Mouse (Mus musculus) midbrain, postnatal 0 days (tissue): ENCODE measurements around the gene Neurod6. TPM values are rescaled to one million over a fixed set of nuclear protein-coding genes. Genes with fewer than 3 reads are reported as not detected.

Experiments used
- ATAC-seq: fragments of 200-750 bp; cut with Nextera tagmentation; 2 replicates; pipeline ENCODE4 v1.8.0; 2017; ENCODE audit warnings: moderate number of reproducible peaks, mild to moderate bottlenecking, moderate TSS enrichment, moderate library complexity; ENCODE audit not compliant: low FRiP score
- DNase-seq: peaks from one replicate; pipeline ENCODE4 v3.0.0-alpha.2; 2015; ENCODE audit warnings: low spot score
- H3K27ac ChIP-seq: fragments of 300-500 bp; sonication (generic); 2 replicates; pipeline ENCODE4 v1.5.1; 2014; ENCODE audit warnings: low read depth, mild to moderate bottlenecking, low read length, mixed read lengths
- H3K27me3 ChIP-seq: fragments of 300-500 bp; sonication (generic); 2 replicates; pipeline ENCODE4 v1.6.1; 2014; ENCODE audit warnings: low read length, control low read depth, mixed read lengths; ENCODE audit not compliant: insufficient read depth
- H3K36me3 ChIP-seq: fragments of 300-500 bp; sonication (generic); 2 replicates; pipeline ENCODE4 v1.6.1; 2014; ENCODE audit warnings: low read length, control low read depth, mixed read lengths; ENCODE audit not compliant: insufficient read depth
- H3K4me1 ChIP-seq: fragments of 300-500 bp; sonication (generic); 2 replicates; pipeline ENCODE4 v1.6.1; 2014; ENCODE audit warnings: mild to moderate bottlenecking, control low read depth, antibody characterized with exemption, low read length, mixed read lengths; ENCODE audit not compliant: insufficient read depth
- H3K4me2 ChIP-seq: fragments of 300-500 bp; sonication (generic); 2 replicates; pipeline ENCODE4 v1.6.1; 2014; ENCODE audit warnings: low read depth, mild to moderate bottlenecking, low read length, mixed read lengths; ENCODE audit not compliant: poor library complexity, severe bottlenecking
- H3K4me3 ChIP-seq: fragments of 300-500 bp; sonication (generic); 2 replicates; pipeline ENCODE4 v1.5.1; 2014; ENCODE audit warnings: low read depth, mild to moderate bottlenecking, low read length, moderate library complexity
- H3K9ac ChIP-seq: fragments of 300-500 bp; sonication (generic); replicated peaks from 2 replicates; pipeline ENCODE4 v1.6.1; 2014; ENCODE audit warnings: mild to moderate bottlenecking, low read length, moderate library complexity, mixed read lengths; ENCODE audit not compliant: poor library complexity, severe bottlenecking
- H3K9me3 ChIP-seq: fragments of 300-500 bp; sonication (generic); 2 replicates; pipeline ENCODE4 v1.6.1; 2016; ENCODE audit warnings: low read length, control low read depth
- CTCF ChIP-seq: IDR thresholded peaks from 2 replicates; pipeline ENCODE4 v1.5.1; 2016; ENCODE audit warnings: antibody characterized with exemption, mild to moderate bottlenecking
- WGBS: fragments of 180-500 bp; shearing (Covaris S2); extraction: QIAGEN DNeasy Blood & Tissue Kit; methylation state at CpG from one replicate; pipeline ENCODE4 v1.1.7; 2014; 5-methylcytosine and 5-hydroxymethylcytosine counted together
- polyA plus RNA-seq: library from polyadenylated mRNA; unstranded; fragments of >200 nt; fragmentation: Nextera tagmentation; extraction: Ambion mirVana; gene quantifications from 2 replicates; pipeline ENCODE4 v1.2.1, GENCODE M21; 2015
- total RNA-seq: library from RNA; depleted of rRNA; stranded (reverse); fragments of >200 nt; gene quantifications from 2 replicates; pipeline ENCODE4 v1.2.3, GENCODE M21; 2014

Neurod6 gene
- total and polyA plus RNA-seq, 2 experiments from 2014 or later, result 10.0 to 10.1 TPM

DNA sequence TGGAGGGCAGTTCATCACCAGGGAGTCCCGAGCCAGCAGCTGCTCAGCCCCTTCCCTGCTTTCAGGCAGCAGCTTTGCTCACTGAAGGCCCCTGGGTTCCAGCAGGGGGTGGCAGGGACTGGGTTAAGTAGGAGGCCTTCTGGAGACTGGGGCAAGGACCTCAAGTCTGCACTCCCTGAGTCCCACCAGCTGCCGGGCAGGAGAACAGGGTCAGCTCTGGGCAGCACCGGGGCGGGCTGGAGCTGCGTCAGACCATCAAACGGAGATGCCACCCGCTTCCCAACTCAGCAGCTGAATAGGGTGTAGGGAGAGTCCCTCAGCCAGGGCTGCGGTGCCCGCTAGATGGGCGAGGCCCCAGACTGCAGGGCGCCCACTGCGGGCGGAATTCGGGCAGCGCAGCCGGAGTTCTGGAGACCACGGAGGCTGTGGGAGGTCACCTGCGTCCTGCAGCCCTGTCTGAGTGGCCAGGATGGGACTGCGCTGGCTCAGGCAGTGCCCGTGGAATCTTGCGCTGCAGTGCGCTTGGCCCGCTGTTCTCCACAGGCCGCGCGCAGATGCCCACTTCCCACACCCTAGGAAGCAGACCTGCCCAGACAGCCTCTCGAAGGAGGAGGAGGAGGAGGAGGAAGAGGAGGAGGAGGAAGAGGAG, 4.3 kb downstream of the Neurod6 start:
- Histone ChIP-seq H3K36me3 (no peaks in the 10 kb centered on the region), H3K4me2 (peak overlapping the region; percentile 53), H3K27me3 (no peaks in the 10 kb centered on the region), H3K27ac (no peak overlapping the region), H3K4me3 (peak overlapping the region; percentile 30), H3K4me1 (no peaks in the 10 kb centered on the region; the same call in 1 of the 2 replicates), H3K9me3 (no peaks in the 10 kb centered on the region), H3K9ac (no peak overlapping the region)
- ATAC-seq, result peak; percentile 69
- peak; percentile 44 for DNase-seq
- 8% methylated on average over 27 of the region's 27 CpGs for WGBS
- TF ChIP-seq CTCF, result peak; percentile 55

DNA sequence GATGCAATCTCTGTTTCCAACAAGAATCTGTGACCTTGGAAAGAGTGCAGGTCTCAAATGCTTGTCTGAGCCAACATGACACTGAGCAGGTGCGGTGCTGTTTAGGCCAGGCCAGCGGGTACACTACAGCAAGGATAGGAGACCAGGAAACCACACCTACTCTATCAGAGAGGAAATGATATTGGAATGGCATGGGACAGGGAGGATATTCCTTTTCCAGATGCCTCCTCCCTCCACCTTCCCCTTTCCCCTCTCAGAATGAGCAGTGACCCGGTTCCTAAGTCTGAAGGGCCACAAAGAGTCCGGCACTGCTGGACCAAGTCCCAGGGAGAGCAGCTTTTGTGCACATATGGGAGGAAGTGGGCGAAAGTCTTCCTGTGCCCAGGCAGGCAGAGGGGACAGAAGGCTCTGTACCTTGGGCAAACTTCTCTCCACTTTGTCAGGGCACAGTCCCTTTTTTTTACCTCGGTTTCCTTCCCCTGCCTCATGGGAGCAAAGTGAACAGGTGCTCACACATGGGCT, 4.9 kb downstream of the Neurod6 start:
- no peak for ATAC-seq
- no peak for DNase-seq
- no peaks in the 10 kb centered on the region for H3K9me3 ChIP-seq
- no peaks in the 10 kb centered on the region; the same call in 1 of the 2 replicates for H3K4me1 ChIP-seq
- no peak overlapping the region for H3K4me3 ChIP-seq
- peak overlapping the region; percentile 53 for H3K4me2 ChIP-seq
- no peak overlapping the region for H3K9ac ChIP-seq
- WGBS, result 69% methylated on average over 6 of the region's 6 CpGs
- TF ChIP-seq CTCF, result no peak
- H3K27ac ChIP-seq, result no peak overlapping the region
- H3K36me3 ChIP-seq, result no peaks in the 10 kb centered on the region
- no peaks in the 10 kb centered on the region for H3K27me3 ChIP-seq

DNA sequence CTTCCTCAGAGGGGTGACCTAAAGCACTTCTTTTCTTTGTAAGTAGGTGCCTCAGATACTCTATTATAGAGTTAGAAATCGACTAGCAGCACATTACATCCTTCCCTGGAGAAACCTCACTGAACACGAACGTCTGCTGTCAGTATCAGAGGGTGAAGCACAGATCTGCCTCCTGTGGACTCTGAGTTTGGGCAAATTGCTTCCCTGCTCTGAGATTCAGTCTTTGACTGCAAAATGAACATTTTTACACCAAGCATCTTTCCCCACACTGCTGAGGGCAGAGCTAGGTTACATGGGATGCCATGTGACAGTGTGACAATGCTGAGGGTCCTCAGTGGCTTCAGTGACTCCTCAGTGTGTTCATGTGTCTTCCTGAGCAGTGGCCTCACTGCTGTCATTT, 13.3 kb downstream of the Neurod6 start:
- Histone ChIP-seq H3K36me3 (no peaks in the 10 kb centered on the region), H3K9ac (no peak overlapping the region), H3K4me3 (no peak overlapping the region), H3K27ac (no peak overlapping the region), H3K27me3 (no peaks in the 10 kb centered on the region), H3K4me1 (no peaks in the 10 kb centered on the region), H3K4me2 (no peak overlapping the region), H3K9me3 (no peaks in the 10 kb centered on the region)
- TF ChIP-seq CTCF, result no peak
- 64% methylated on average over 3 of the region's 3 CpGs for WGBS
- ATAC-seq, result no peak
- no peak for DNase-seq

DNA sequence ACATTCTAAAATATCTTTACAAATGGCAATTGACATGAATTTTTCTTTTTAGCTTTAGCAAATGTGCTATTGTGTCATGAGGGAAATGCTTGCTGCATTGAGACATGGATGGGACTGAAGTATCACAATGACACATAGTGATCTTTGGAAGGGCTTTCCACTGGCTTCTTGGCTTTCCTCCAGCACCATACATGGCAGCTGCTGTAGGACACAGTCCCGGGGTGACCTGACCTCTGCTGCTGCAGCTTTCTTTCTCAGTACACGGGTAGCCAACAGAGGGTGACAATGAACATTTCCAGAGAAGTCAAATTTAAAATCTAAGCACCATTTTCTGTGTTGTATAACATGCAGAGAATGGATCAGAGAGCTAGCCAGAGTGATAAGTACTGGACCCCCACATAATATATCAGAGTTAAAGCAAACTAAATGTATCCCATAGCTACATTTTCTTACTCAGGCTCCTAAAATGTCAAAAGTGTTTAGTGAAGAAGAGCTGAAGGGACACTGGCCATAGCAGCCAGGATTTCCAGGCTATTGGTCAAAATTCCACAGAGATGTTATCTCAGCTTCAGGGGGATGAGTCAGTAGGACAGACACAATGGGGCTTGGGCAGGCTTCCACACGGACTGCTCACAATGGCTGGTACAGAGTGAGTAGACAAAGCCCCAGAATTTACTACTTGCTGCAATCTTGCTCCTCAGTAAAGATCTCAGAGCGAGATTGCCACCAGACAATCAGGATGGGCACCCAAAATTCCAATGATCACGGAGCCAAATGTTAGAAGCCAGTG, 19.7 kb downstream of the Neurod6 start:
- Histone ChIP-seq H3K4me3 (no peak overlapping the region), H3K9ac (no peak overlapping the region), H3K36me3 (no peaks in the 10 kb centered on the region), H3K27ac (no peak overlapping the region), H3K4me2 (no peak overlapping the region), H3K27me3 (no peaks in the 10 kb centered on the region), H3K9me3 (no peaks in the 10 kb centered on the region), H3K4me1 (no peaks in the 10 kb centered on the region)
- TF ChIP-seq CTCF, result no peak
- 70% methylated on average over 5 of the region's 5 CpGs for WGBS
- no peak for ATAC-seq
- DNase-seq, result peak; percentile 66

DNA sequence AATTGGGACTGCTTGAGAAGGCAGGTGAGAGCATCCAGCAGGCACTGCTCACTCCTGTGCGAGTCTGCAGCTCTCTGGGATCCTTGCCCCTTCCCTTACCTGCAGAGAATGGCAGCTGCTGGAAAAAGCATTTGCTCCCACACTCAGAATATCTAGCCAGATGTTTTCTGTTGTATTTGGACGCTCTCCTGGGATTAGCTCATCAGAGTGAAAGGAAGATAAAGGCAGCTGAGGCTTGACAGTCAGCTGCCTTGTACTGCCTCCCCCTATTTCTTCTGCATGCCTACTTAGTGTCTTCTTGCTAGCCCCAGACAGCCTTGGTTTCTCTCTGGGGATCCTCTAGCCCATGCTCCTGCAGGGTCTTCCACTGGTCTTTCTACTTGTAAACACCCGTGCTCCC, 31.1 kb downstream of the Neurod6 start:
- DNase-seq (no peak), ATAC-seq (no peak)
- WGBS, result 51% methylated on average over 3 of the region's 3 CpGs
- no peaks in the 10 kb centered on the region for H3K27me3 ChIP-seq
- no peak overlapping the region for H3K9ac ChIP-seq
- no peaks in the 10 kb centered on the region for H3K9me3 ChIP-seq
- no peak overlapping the region for H3K27ac ChIP-seq
- no peak for TF ChIP-seq CTCF
- H3K36me3 ChIP-seq, result no peaks in the 10 kb centered on the region
- no peak overlapping the region for H3K4me3 ChIP-seq
- peaks cover 3% of the 10 kb centered on the region; the same call in 1 of the 2 replicates for H3K4me1 ChIP-seq
- H3K4me2 ChIP-seq, result no peak overlapping the region

DNA sequence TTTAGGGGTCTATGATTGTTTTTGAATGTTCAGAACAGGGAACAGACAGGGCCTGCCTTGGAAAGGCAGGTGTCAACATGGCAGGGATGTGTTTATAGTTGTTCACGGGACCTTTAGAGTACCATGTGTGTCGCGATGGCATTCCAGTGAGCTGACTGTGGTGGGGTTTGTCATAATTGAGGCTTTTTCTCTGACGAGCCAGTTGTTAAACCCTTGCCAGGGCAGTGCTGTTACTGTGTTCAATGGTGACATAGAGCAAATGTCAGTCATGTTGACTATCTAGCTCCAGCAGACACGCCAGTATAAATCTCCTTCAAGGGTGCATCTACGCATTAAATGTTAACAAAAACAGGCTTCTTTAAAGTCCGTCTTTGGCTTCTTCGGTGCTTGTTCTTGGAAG, 31.5 kb downstream of the Neurod6 start:
- H3K9me3 ChIP-seq, result no peaks in the 10 kb centered on the region
- no peak for TF ChIP-seq CTCF
- no peak overlapping the region for H3K4me3 ChIP-seq
- no peak overlapping the region for H3K27ac ChIP-seq
- DNase-seq (no peak), ATAC-seq (no peak)
- 75% methylated on average over 8 of the region's 8 CpGs for WGBS
- no peaks in the 10 kb centered on the region for H3K27me3 ChIP-seq
- H3K4me2 ChIP-seq, result no peak overlapping the region
- no peak overlapping the region for H3K9ac ChIP-seq
- no peaks in the 10 kb centered on the region for H3K36me3 ChIP-seq
- H3K4me1 ChIP-seq, result peaks cover 3% of the 10 kb centered on the region; the same call in 1 of the 2 replicates
